Mouse (Mus musculus) embryonic stem cell, embryonic (primary cell): ENCODE data around the gene Slc22a21.

Source experiments
- CTCF ChIA-PET, 4 experiments: fragments of 300-600 bp in 2 of 4; fragments of 350-600 bp in 2 of 4; sonication (Branson Sonifier 250); formaldehyde crosslinking; loops; one replicate each; lab custom pipeline; 2022; ENCODE audit warnings: inconsistent platforms in 2 of 4; lab: Charles Lee
- POLR2A ChIA-PET, 4 experiments: fragments of 300-600 bp in 2 of 4; fragments of 350-600 bp in 2 of 4; sonication (Branson Sonifier 250); formaldehyde crosslinking; loops; one replicate each; lab custom pipeline; 2022; ENCODE audit warnings: antibody characterized with exemption in 4 of 4, inconsistent platforms in 1 of 4; lab: Charles Lee

Gene Slc22a21

GRCm38 (mm10) chr11:53931944-53932318, 48.2 kb downstream of the Slc22a21 start:
- ChIA-PET POLR2A (interaction anchor here (0.6 to 1.6 kb wide), 12 partner anchors 10 to 1739 kb away, joined by 3 to 6 read pairs (median 3); no protein-coding TSS in a partner anchor), CTCF (interaction anchor here (0.6 to 1.9 kb wide), 33 partner anchors 9 to 462 kb away, joined by 3 to 36 read pairs (median 4); partner anchors contain the start of gene Gm9837 (in 1 of the 4))

- CTCF ChIA-PET = interaction anchor here (0.5 to 1.9 kb wide), 53 partner anchors 9 to 1053 kb away, joined by 3 to 36 read pairs (median 4); partner anchors contain the start of genes Slc22a21 (in 2 of the 4), Gm9837 (in 1 of the 4) and Slc22a5 (in 1 of the 4)
- POLR2A ChIA-PET = interaction anchor here (0.6 to 1.6 kb wide), 21 partner anchors 9 to 1740 kb away, joined by 3 to 7 read pairs (median 3); partner anchors contain the start of genes Slc22a21 (in 2 of the 4) and Slc22a5 (in 1 of the 4)
These were observed 48.8 kb downstream of the Slc22a21 start for GRCm38 (mm10) chr11:53931091-53931943.

- ChIA-PET POLR2A (interaction anchor here in 1 of 4 experiments (0.9 kb wide), 1 partner anchor 161 kb away, joined by 3 read pairs; no protein-coding TSS in a partner anchor), CTCF (no interaction called here)
These were observed 50.4 kb downstream of the Slc22a21 start for GRCm38 (mm10) chr11:53929741-53930140.

GRCm38 (mm10) chr11:53928585-53928984, 51.5 kb downstream of the Slc22a21 start:
- POLR2A ChIA-PET = no interaction called here
- CTCF ChIA-PET = interaction anchor here in 2 of 4 experiments (0.6 to 1.0 kb wide), 2 partner anchors 10 to 72 kb away, joined by 3 read pairs; no protein-coding TSS in a partner anchor

GRCm38 (mm10) chr11:53926303-53926702, 53.8 kb downstream of the Slc22a21 start:
- POLR2A ChIA-PET = no interaction called here

GRCm38 (mm10) chr11:53918851-53919250, 61.3 kb downstream of the Slc22a21 start:
- POLR2A ChIA-PET = interaction anchor here in 1 of 4 experiments (0.9 kb wide), 1 partner anchor 13 kb away, joined by 4 read pairs; no protein-coding TSS in a partner anchor
- CTCF ChIA-PET = interaction anchor here in 3 of 4 experiments (0.6 to 1.0 kb wide), 3 partner anchors 10 to 73 kb away, joined by 3 to 4 read pairs (median 3); no protein-coding TSS in a partner anchor

More at GRCm38 (mm10) chr11:53926303-53926702, 53.8 kb downstream of the Slc22a21 start:
- CTCF ChIA-PET = interaction anchor here in 2 of 4 experiments (0.7 kb wide), 2 partner anchors 76 to 1672 kb away, joined by 3 read pairs; no protein-coding TSS in a partner anchor

GRCm38 (mm10) chr11:53911011-53911410, 69.1 kb downstream of the Slc22a21 start:
- ChIA-PET POLR2A (no interaction called here), CTCF (interaction anchor here in 2 of 4 experiments (0.6 kb wide), 2 partner anchors 21 to 283 kb away, joined by 3 read pairs; no protein-coding TSS in a partner anchor)

- ChIA-PET POLR2A (no interaction called here), CTCF (interaction anchor here in 1 of 4 experiments (0.6 kb wide), 1 partner anchor 248 kb away, joined by 3 read pairs; no protein-coding TSS in a partner anchor)
These were observed 71.4 kb downstream of the Slc22a21 start for GRCm38 (mm10) chr11:53908686-53909085.

- POLR2A ChIA-PET = interaction anchor here in 3 of 4 experiments (0.7 to 5.7 kb wide), 10 partner anchors 11 to 528 kb away, joined by 3 to 64 read pairs (median 3); partner anchors contain the start of genes Slc22a21 (in 2 of the 3), Gdf9 (in 1 of the 3), Slc22a5 (in 1 of the 3) and Uqcrq (in 1 of the 3)
- CTCF ChIA-PET = interaction anchor here in 3 of 4 experiments (0.6 to 1.0 kb wide), 5 partner anchors 27 to 495 kb away, joined by 3 to 16 read pairs (median 4); no protein-coding TSS in a partner anchor
These were observed 75.6 kb downstream of the Slc22a21 start for GRCm38 (mm10) chr11:53904534-53904925.

- CTCF ChIA-PET = interaction anchor here in 3 of 4 experiments (0.6 to 1.2 kb wide), 6 partner anchors 27 to 494 kb away, joined by 3 to 16 read pairs (median 4); no protein-coding TSS in a partner anchor
These were observed 76.2 kb downstream of the Slc22a21 start for GRCm38 (mm10) chr11:53903781-53904533.

GRCm38 (mm10) chr11:53902741-53903140, 77.4 kb downstream of the Slc22a21 start:
- ChIA-PET POLR2A (interaction anchor here in 2 of 4 experiments (0.7 to 5.7 kb wide), 5 partner anchors 10 to 77 kb away, joined by 3 to 64 read pairs (median 4); partner anchors contain the start of genes Slc22a5 (in 2 of the 2) and Slc22a21 (in 1 of the 2)), CTCF (interaction anchor here in 1 of 4 experiments (1.0 to 1.3 kb wide), 3 partner anchors 11 to 167 kb away, joined by 3 to 4 read pairs (median 3); partner anchors contain the start of gene Slc22a5)

More at GRCm38 (mm10) chr11:53903781-53904533, 76.2 kb downstream of the Slc22a21 start:
- POLR2A ChIA-PET = interaction anchor here in 3 of 4 experiments (0.7 to 5.7 kb wide), 11 partner anchors 10 to 528 kb away, joined by 3 to 64 read pairs (median 3); partner anchors contain the start of genes Slc22a21 (in 2 of the 3), Gdf9 (in 1 of the 3), Slc22a5 (in 1 of the 3) and Uqcrq (in 1 of the 3)

GRCm38 (mm10) chr11:53900991-53901390, 79.1 kb downstream of the Slc22a21 start:
- POLR2A ChIA-PET = interaction anchor here in 2 of 4 experiments (0.6 to 5.7 kb wide), 5 partner anchors 8 to 600 kb away, joined by 3 to 64 read pairs (median 3); partner anchors contain the start of gene Slc22a5 (in 1 of the 2)
- CTCF ChIA-PET = interaction anchor here in 2 of 4 experiments (0.5 to 0.8 kb wide), 2 partner anchors 30 to 39 kb away, joined by 3 to 7 read pairs; no protein-coding TSS in a partner anchor

- CTCF ChIA-PET = no interaction called here
- POLR2A ChIA-PET = interaction anchor here in 1 of 4 experiments (5.7 kb wide), 1 partner anchor 7 kb away, joined by 64 read pairs; the partner anchor contains the start of gene Slc22a5
These were observed 80.2 kb downstream of the Slc22a21 start for GRCm38 (mm10) chr11:53899981-53900380.
